Mouse (Mus musculus) cerebellum, adult 2 months (tissue): ENCODE results near the gene Mef2d. TPM values are rescaled to one million over a fixed set of nuclear protein-coding genes. Genes with fewer than 3 reads are reported as not detected.

ENCODE experiments used
- DNase-seq, 2 experiments: peaks; one replicate each; pipeline ENCODE4 v3.0.0; 2021
- H3K27ac ChIP-seq: fragments of 200-500 bp; 2 replicates; pipeline ENCODE4 v1.5.1; 2012; ENCODE audit warnings: low read length, control low read depth, inconsistent platforms; ENCODE audit not compliant: insufficient read depth
- H3K27me3 ChIP-seq: fragments of 200-500 bp; 2 replicates; pipeline ENCODE4 v1.6.1; 2012; ENCODE audit warnings: inconsistent platforms, mild to moderate bottlenecking, low read length, moderate library complexity; ENCODE audit not compliant: control insufficient read depth, insufficient read depth
- H3K4me1 ChIP-seq: fragments of 200-500 bp; 2 replicates; pipeline ENCODE4 v1.6.1; 2011; ENCODE audit warnings: low read length; ENCODE audit not compliant: control insufficient read depth, insufficient read depth
- H3K4me3 ChIP-seq: fragments of 200-500 bp; replicated peaks from 2 replicates; pipeline ENCODE3; 2011; ENCODE audit warnings: mild to moderate bottlenecking, low read depth, low read length, control low read depth; ENCODE audit not compliant: insufficient read depth
- CTCF ChIP-seq: fragments of 200-500 bp; IDR thresholded peaks from 2 replicates; pipeline ENCODE4 v1.5.1; 2011; ENCODE audit warnings: low read depth, mild to moderate bottlenecking, control low read depth, low read length, moderate library complexity, borderline replicate concordance; ENCODE audit not compliant: insufficient read depth
- POLR2A ChIP-seq: fragments of 200-500 bp; IDR thresholded peaks from 2 replicates; pipeline ENCODE4 v1.6.1; 2011; ENCODE audit warnings: low read length, control low read depth, borderline replicate concordance; ENCODE audit not compliant: insufficient read depth
- WGBS: fragments of 180-500 bp; shearing (Covaris S2); methylation state at CpG from one replicate; pipeline ENCODE4 v1.1.7; 2018; 5-methylcytosine and 5-hydroxymethylcytosine counted together
- polyA plus RNA-seq: library from polyadenylated mRNA; depleted of rRNA; stranded (reverse); fragments of >200 nt; gene quantifications from 2 replicates; pipeline ENCODE4 v1.2.3, GENCODE M21; 2012; rRNA removed

Gene Mef2d
- 102 and 116 TPM in 2 replicates for polyA plus RNA-seq

- WGBS, result under 1% methylated on average over 50 of the region's 52 CpGs
- H3K27me3 ChIP-seq, result no peaks in the 10 kb centered on the region
- H3K4me1 ChIP-seq, result peaks cover 15% of the 10 kb centered on the region
- TF ChIP-seq CTCF (peak; percentile 37; the same call in 1 of the 2 replicates), POLR2A (peak; percentile 79)
- DNase-seq, result peak; percentile 93 to 97
- peak within 1 kb of the TSS; percentile 96 for H3K27ac ChIP-seq
- peak within 1 kb of the TSS; percentile 92 for H3K4me3 ChIP-seq
Observed at GRCm38 (mm10) chr3:88141787-88142523, at the start of gene Mef2d. Mef2d (plus strand) TSS chr3:88142372.

- Histone ChIP-seq H3K4me1 (no peaks in the 10 kb centered on the region), H3K4me3 (no peak overlapping the region), H3K27me3 (no peaks in the 10 kb centered on the region), H3K27ac (no peak overlapping the region)
- TF ChIP-seq POLR2A, result no peak
- TF ChIP-seq CTCF, result no peak
- no peak for DNase-seq
- 79% methylated on average over 5 of the region's 5 CpGs for WGBS
Observed at GRCm38 (mm10) chr3:88094126-88094525, 48.0 kb upstream of the Mef2d start.

- WGBS, result 77% methylated on average over 6 of the region's 6 CpGs
- no peak overlapping the region for H3K4me3 ChIP-seq
- no peaks in the 10 kb centered on the region for H3K4me1 ChIP-seq
- H3K27me3 ChIP-seq, result no peaks in the 10 kb centered on the region
- H3K27ac ChIP-seq, result no peak overlapping the region
- TF ChIP-seq CTCF (no peak), POLR2A (no peak)
- DNase-seq, result no peak
Observed at GRCm38 (mm10) chr3:88097666-88098065, 44.5 kb upstream of the Mef2d start.

GRCm38 (mm10) chr3:88100251-88100650, 41.9 kb upstream of the Mef2d start:
- Histone ChIP-seq H3K27me3 (no peaks in the 10 kb centered on the region), H3K4me3 (no peak overlapping the region), H3K27ac (no peak overlapping the region), H3K4me1 (no peaks in the 10 kb centered on the region)
- 34% methylated on average over 3 of the region's 3 CpGs for WGBS
- DNase-seq, result no peak
- no peak for TF ChIP-seq POLR2A
- TF ChIP-seq CTCF, result no peak

- Histone ChIP-seq H3K27me3 (no peaks in the 10 kb centered on the region), H3K4me3 (no peak overlapping the region), H3K4me1 (no peaks in the 10 kb centered on the region), H3K27ac (no peak overlapping the region)
- WGBS, result 95% methylated on average over 7 of the region's 7 CpGs
- no peak for TF ChIP-seq CTCF
- no peak for TF ChIP-seq POLR2A
- DNase-seq, result no peak
Observed at GRCm38 (mm10) chr3:88101736-88102135, 40.4 kb upstream of the Mef2d start.

- Histone ChIP-seq H3K27me3 (no peaks in the 10 kb centered on the region), H3K27ac (no peak overlapping the region), H3K4me1 (no peaks in the 10 kb centered on the region), H3K4me3 (no peak overlapping the region)
- 93% methylated on average over 6 of the region's 6 CpGs for WGBS
- DNase-seq, result no peak
- TF ChIP-seq POLR2A (no peak), CTCF (no peak)
Observed at GRCm38 (mm10) chr3:88102196-88102595, 40.0 kb upstream of the Mef2d start.

GRCm38 (mm10) chr3:88102611-88103010, 39.6 kb upstream of the Mef2d start:
- Histone ChIP-seq H3K27ac (no peak overlapping the region), H3K27me3 (no peaks in the 10 kb centered on the region), H3K4me1 (no peaks in the 10 kb centered on the region), H3K4me3 (no peak overlapping the region)
- DNase-seq, result no peak
- TF ChIP-seq CTCF (no peak), POLR2A (no peak)
- 82% methylated on average over 6 of the region's 6 CpGs for WGBS

- WGBS, result 88% methylated on average over 4 of the region's 4 CpGs
- TF ChIP-seq POLR2A (no peak), CTCF (no peak)
Observed at GRCm38 (mm10) chr3:88106126-88106525, 36.0 kb upstream of the Mef2d start.

More at GRCm38 (mm10) chr3:88106126-88106525, 36.0 kb upstream of the Mef2d start:
- Histone ChIP-seq H3K4me1 (no peaks in the 10 kb centered on the region), H3K4me3 (no peak overlapping the region), H3K27ac (no peak overlapping the region), H3K27me3 (no peaks in the 10 kb centered on the region)
- no peak for DNase-seq
